Mouse (Mus musculus): ENCODE measurements around the gene Cttnbp2. TPM values are rescaled to one million over a fixed set of nuclear protein-coding genes. Genes with fewer than 3 reads are reported as not detected.

Gene Cttnbp2
- polyA plus RNA-seq, 1 experiment from 2014 or later = 16.8 TPM

DNA sequence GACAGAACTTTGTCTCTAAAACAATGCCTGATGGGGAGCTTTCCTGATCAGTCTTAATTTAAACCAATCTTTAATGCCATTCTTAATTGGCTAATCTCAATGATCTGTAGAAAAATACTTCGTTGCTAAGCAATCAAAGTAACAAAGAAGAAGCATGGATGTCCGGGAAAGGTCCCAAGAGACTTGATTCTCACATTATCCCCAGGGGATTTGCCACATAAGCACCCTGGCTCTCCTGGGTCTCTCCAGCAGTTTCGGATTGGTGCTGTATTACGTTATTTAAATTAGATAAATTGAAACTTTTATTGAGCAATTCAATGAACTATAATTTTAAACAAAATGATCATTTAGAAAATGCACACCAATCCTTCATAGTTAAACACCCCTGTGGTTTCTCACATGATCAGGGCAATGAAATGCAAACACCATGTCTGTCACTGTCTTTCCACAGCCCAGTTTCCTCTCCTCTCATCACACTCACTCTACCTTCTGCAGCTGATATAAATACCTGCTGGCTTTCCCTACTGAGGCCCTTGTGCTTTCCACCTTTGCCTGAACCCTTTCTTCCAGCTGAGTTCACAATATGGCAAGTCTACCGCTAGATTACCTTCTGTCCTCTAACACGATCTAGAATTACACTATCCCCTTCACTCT is 22.3 kb downstream of the Cttnbp2 start:
- Histone ChIP-seq H3K4me1 (replicated peaks) (peaks cover 4% of the 10 kb centered on the region; the same call in 1 of the 2 replicates), H3K27ac (no peak overlapping the region), H3K4me3 (no peak overlapping the region), H3K36me3 (no peaks in the 10 kb centered on the region), H3K27me3 (ENCODE audit: insufficient read depth, poor library complexity, severe bottlenecking) (no peaks in the 10 kb centered on the region), H3K9me3 (no peaks in the 10 kb centered on the region)
- WGBS = 75% methylated on average over 6 of the region's 6 CpGs
- no peak for DNase-seq (ENCODE audit: low spot score)

DNA sequence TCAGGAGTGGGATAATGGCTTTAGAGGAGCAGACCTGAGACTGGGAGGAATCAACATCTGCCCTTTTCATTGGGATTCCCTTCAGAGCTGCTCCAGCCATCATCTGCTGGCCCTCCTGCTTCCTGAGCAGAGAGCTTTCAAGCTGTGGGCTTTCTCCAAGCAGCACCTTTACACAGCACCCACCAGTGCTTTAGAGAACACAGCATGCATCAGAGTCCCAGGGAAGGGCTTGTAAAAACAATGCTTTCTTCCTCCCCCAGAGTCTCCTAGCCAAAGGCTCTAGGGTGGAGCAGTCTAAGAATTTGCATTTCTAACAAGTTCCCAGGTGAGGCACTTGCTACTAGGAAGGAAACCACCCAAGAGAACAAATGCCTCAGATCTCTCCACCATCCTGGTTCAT is 29.6 kb downstream of the Cttnbp2 start:
- no peak for DNase-seq (ENCODE audit: low spot score)
- Histone ChIP-seq H3K27ac (no peak overlapping the region), H3K4me1 (replicated peaks) (no peaks in the 10 kb centered on the region), H3K27me3 (ENCODE audit: insufficient read depth, poor library complexity, severe bottlenecking) (no peaks in the 10 kb centered on the region), H3K9me3 (no peaks in the 10 kb centered on the region), H3K4me3 (no peak overlapping the region), H3K36me3 (no peaks in the 10 kb centered on the region)

DNA sequence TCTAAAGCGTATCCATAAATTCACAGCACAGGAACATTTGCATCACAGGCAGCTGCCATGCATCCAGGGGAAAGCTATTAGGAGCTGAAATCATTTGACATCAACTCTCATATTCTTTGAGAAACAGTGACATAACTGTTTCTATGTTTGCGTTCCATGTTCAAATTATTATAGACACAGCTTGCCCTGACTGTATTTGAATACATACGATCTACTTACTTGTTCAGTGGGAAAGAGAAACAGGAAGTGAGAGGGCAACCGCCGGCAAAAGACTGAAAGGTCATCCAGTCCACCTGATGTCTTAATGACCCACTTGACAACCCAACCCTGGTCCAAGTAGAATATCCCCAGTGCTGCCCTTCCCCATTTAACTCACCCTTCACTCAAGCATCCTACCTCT is 30.6 kb downstream of the Cttnbp2 start:
- H3K4me1 ChIP-seq (replicated peaks) = no peaks in the 10 kb centered on the region
- WGBS = 87% methylated on average over 5 of the region's 5 CpGs
- no peak overlapping the region for H3K27ac ChIP-seq
- H3K36me3 ChIP-seq = no peaks in the 10 kb centered on the region
- H3K9me3 ChIP-seq = no peaks in the 10 kb centered on the region
- H3K27me3 ChIP-seq (ENCODE audit: insufficient read depth, poor library complexity, severe bottlenecking) = no peaks in the 10 kb centered on the region
- H3K4me3 ChIP-seq = no peak overlapping the region
- DNase-seq (ENCODE audit: low spot score) = no peak

DNA sequence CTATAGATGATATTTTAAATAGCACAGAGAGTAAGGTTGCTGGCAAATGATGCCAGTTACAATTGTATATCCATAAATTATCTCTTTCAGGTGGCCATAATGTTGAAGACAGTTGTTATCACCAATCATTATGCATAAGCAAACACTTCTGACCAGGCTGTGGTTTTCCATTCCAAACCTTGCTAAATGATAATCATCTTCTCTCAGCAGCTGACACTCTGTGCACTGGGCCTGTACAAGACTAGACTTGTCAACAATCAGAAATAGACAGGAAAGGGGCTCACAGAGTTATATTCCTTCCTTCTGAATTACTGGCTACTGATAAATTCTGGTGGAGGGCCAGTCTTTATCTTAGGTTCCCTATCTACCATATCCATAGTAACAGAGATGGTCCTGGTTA is 32.1 kb downstream of the Cttnbp2 start:
- Histone ChIP-seq H3K4me3 (no peak overlapping the region), H3K36me3 (no peaks in the 10 kb centered on the region), H3K4me1 (replicated peaks) (no peaks in the 10 kb centered on the region), H3K27ac (no peak overlapping the region), H3K27me3 (ENCODE audit: insufficient read depth, poor library complexity, severe bottlenecking) (no peaks in the 10 kb centered on the region), H3K9me3 (no peaks in the 10 kb centered on the region)
- no peak for DNase-seq (ENCODE audit: low spot score)

DNA sequence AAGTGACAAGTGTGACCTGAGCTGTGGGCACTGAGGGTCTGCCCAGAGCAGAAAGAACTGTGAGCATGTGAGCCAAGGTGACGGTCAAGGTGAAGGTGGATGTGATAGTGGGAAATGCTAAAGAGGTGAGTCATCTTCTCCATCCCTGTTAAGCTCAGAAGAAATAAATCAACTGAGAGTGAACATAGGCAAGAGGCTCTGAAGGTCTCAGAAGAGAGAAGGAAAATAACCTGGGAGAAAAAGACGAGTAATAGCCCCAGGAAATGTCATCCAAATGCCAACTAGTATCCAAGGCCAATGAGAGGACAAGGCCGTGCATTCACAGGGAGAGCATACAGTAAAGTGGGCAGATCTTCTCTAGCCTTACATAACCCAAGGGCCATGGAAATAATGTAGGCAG is 32.9 kb downstream of the Cttnbp2 start:
- WGBS = 88% methylated on average over 3 of the region's 3 CpGs
- no peak for DNase-seq (ENCODE audit: low spot score)
- no peak overlapping the region for H3K4me3 ChIP-seq
- no peaks in the 10 kb centered on the region for H3K9me3 ChIP-seq
- H3K27me3 ChIP-seq (ENCODE audit: insufficient read depth, poor library complexity, severe bottlenecking) = no peaks in the 10 kb centered on the region
- no peaks in the 10 kb centered on the region for H3K36me3 ChIP-seq
- no peaks in the 10 kb centered on the region for H3K4me1 ChIP-seq (replicated peaks)
- no peak overlapping the region for H3K27ac ChIP-seq

DNA sequence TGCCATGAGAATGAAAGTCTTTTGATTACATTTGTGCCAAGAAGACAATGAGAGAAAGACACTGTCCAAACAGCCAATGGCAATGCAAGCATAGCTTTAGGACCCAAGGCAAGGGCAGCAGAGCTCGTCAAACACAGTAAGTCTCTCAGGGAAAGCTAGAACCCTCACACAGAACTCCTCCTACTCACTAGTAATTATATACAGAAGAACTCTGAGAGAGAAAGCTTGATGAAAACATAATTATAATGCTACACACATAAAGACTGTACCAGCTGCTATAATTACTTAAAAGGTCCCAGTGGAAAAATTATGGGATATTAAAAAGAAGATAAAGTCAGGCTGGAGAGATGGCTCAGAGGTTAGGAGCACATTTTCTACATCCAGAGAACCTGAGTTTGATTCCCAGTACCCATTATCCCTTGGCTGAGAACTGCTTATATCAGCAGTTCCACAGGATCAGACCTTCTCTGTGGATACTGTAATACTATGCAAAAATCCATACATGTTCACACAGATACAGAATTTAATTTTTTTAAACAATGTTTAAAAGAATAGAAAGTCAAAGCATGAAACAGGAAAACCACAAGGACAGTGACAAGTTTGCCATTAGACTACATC is 37.2 kb downstream of the Cttnbp2 start:
- no peak overlapping the region for H3K4me3 ChIP-seq
- H3K27ac ChIP-seq = no peak overlapping the region
- DNase-seq (ENCODE audit: low spot score) = no peak
- no peaks in the 10 kb centered on the region for H3K4me1 ChIP-seq (replicated peaks)
- H3K36me3 ChIP-seq = no peaks in the 10 kb centered on the region
- no peaks in the 10 kb centered on the region for H3K9me3 ChIP-seq
- H3K27me3 ChIP-seq (ENCODE audit: insufficient read depth, poor library complexity, severe bottlenecking) = no peaks in the 10 kb centered on the region
- WGBS = 61% methylated on average over 1 of the region's 1 CpGs

DNA sequence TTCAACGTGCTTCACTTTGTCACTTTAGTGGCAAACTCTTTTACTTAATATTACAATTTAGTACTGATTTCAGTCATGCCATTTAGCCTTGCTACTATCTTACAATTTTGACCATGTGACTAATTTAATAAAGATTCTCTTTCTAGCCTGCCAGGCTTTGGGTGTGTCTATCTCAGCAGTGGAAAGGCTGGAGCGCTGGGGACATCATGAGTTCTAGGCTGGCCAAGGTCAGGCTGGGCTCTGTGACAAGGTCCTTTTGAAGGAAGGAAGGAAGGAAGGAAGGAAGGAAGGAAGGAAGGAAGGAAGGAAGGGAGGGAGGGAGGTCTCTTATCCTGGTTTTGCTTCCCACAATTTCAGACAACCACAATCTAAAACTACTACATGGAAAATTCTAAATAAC is 39.7 kb downstream of the Cttnbp2 start:
- H3K9me3 ChIP-seq = no peaks in the 10 kb centered on the region
- H3K36me3 ChIP-seq = no peaks in the 10 kb centered on the region
- WGBS = 80% methylated on average over 2 of the region's 2 CpGs
- H3K4me3 ChIP-seq = no peak overlapping the region
- H3K27me3 ChIP-seq (ENCODE audit: insufficient read depth, poor library complexity, severe bottlenecking) = no peaks in the 10 kb centered on the region
- H3K27ac ChIP-seq = no peak overlapping the region
- no peak for DNase-seq (ENCODE audit: low spot score)
- no peaks in the 10 kb centered on the region for H3K4me1 ChIP-seq (replicated peaks)

DNA sequence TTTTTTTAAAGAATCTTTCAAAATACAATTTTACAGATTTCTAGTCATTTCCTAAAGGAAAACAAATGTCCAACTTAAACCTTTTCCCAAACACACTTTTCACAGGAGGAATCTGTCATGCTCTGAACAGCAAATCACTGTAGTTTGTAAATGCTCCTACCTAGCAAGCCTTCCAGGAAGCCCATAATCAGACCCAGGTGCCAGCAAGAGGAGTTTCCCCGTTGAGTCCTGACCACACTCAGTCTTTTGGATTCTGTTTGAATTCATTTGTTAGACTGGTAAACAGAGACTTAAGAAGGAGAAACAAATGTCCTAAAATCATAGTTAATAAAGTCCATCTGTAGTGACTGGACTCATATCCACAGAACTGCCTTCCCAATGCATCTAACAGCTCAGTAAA is 40.1 kb downstream of the Cttnbp2 start:
- Histone ChIP-seq H3K36me3 (no peaks in the 10 kb centered on the region), H3K27ac (no peak overlapping the region), H3K9me3 (no peaks in the 10 kb centered on the region), H3K4me1 (replicated peaks) (no peaks in the 10 kb centered on the region), H3K4me3 (no peak overlapping the region), H3K27me3 (ENCODE audit: insufficient read depth, poor library complexity, severe bottlenecking) (no peaks in the 10 kb centered on the region)
- whole genome bisulfite sequencing = 67% methylated on average over 1 of the region's 1 CpGs
- peak; percentile 22 for DNase-seq (ENCODE audit: low spot score)

DNA sequence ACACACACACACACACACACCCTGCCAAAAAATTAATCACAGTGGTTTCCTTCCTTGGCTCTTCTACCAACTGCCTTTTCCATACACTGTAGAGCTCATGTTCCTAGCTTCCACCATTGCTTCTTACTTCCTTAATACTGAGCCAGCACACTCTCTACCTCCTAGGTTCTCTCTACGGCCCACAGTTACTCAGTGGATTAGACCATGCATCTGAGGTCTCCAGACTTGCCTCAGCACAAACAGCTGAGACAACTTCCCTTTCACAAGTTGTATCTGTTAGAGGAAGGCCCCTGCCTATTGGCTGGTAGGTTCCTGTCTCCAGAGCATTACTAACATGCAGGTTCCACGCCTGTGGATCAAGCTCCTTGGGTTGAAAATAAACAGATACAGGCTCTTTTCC is 45.4 kb downstream of the Cttnbp2 start:
- H3K4me1 ChIP-seq (replicated peaks) = no peaks in the 10 kb centered on the region; the same call in 1 of the 2 replicates
- WGBS = 76% methylated on average over 2 of the region's 2 CpGs
- H3K9me3 ChIP-seq = no peaks in the 10 kb centered on the region
- no peak overlapping the region for H3K4me3 ChIP-seq
- H3K27me3 ChIP-seq (ENCODE audit: insufficient read depth, poor library complexity, severe bottlenecking) = no peaks in the 10 kb centered on the region
- no peaks in the 10 kb centered on the region for H3K36me3 ChIP-seq
- DNase-seq (ENCODE audit: low spot score) = no peak
- no peak overlapping the region for H3K27ac ChIP-seq

DNA sequence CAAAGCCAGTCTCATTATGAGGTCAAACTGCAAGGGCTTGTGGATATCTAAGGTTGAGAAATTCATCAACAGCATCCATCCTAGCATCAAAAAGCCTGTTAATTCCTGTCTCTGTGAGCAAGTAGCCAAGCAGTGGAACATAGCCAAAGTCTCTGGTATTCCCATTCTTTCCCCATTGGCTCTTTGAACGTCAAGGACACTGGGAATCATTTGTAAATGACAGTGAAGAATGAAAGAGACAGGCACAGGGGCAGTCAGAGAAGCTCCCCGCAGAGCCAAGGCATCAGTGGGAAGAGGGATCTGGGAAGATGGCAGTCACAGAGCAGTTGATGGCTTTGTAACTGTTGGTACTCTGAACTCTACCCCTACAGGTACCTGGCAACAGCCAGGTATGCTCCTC is 46.9 kb downstream of the Cttnbp2 start:
- H3K4me1 ChIP-seq (replicated peaks) = no peaks in the 10 kb centered on the region; the same call in 1 of the 2 replicates
- H3K36me3 ChIP-seq = no peaks in the 10 kb centered on the region
- H3K4me3 ChIP-seq = no peak overlapping the region
- no peak overlapping the region for H3K27ac ChIP-seq
- no peak for DNase-seq (ENCODE audit: low spot score)
- H3K27me3 ChIP-seq (ENCODE audit: insufficient read depth, poor library complexity, severe bottlenecking) = no peaks in the 10 kb centered on the region
- 50% methylated on average over 2 of the region's 2 CpGs for WGBS
- no peaks in the 10 kb centered on the region for H3K9me3 ChIP-seq

DNA sequence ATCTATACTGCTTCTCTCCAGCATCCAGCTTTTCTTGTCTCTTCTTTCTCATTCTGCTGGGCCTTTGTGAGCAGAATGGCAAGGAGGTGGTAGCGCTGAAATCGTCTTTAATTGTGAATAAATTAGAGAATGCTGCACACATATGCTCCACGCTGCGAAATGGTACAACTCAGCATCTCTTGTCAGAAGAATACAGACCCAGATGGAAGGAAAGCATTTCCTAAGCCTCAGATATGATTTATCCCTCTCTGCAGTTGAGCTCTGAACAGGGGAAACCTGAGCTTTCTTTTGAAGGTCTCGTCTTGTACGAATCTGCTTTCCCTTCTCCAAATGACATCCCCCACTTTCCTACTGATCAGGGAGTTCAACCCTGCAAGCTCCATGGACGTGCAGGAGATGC is 48.4 kb downstream of the Cttnbp2 start:
- WGBS = 75% methylated on average over 7 of the region's 7 CpGs
- no peaks in the 10 kb centered on the region for H3K9me3 ChIP-seq
- no peak overlapping the region for H3K27ac ChIP-seq
- no peaks in the 10 kb centered on the region; the same call in 1 of the 2 replicates for H3K4me1 ChIP-seq (replicated peaks)
- no peak overlapping the region for H3K4me3 ChIP-seq
- H3K27me3 ChIP-seq (ENCODE audit: insufficient read depth, poor library complexity, severe bottlenecking) = no peaks in the 10 kb centered on the region
- H3K36me3 ChIP-seq = no peaks in the 10 kb centered on the region
- no peak for DNase-seq (ENCODE audit: low spot score)

DNA sequence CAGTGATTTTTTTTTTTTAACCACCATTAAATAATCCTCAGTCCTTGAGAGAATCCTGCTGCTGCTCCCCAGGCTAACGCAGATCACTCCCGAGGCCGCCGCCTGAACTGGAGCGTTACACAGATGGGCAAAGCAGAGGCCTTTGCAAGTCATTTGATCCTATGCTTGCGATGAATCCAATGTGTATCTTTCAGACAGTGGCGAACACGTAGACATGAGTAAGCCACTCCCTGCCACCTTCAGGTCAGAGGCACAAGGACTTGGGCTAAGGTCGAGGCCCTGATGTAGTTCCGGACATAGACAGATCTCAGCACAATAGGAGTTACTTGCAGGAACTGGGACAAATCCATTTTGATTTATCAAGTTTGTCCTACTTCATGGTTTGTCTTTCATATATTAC is 49.0 kb downstream of the Cttnbp2 start:
- Histone ChIP-seq H3K9me3 (no peaks in the 10 kb centered on the region), H3K36me3 (no peaks in the 10 kb centered on the region), H3K4me1 (replicated peaks) (no peaks in the 10 kb centered on the region; the same call in 1 of the 2 replicates), H3K27me3 (ENCODE audit: insufficient read depth, poor library complexity, severe bottlenecking) (no peaks in the 10 kb centered on the region), H3K4me3 (no peak overlapping the region), H3K27ac (no peak overlapping the region)
- WGBS = 69% methylated on average over 10 of the region's 10 CpGs
- no peak for DNase-seq (ENCODE audit: low spot score)

DNA sequence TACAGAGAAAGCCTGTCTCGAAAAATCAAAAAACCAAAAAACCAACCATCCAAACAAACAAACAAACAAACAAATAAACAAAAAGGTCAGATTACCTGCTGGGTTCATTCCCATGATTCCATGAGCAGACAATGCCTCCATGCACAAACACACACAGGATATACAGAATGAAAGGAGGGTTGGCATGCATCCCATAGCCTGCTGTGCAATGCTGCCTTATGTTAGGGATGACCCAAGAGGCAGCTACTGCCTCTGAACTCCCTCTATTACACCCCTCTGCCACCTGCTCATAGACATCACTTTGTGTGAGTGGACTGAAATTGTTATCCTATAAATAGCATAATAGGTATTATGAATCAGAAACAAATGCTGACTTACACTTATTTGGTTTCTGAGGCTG is 55.0 kb downstream of the Cttnbp2 start:
- Histone ChIP-seq H3K27ac (no peak overlapping the region), H3K36me3 (no peaks in the 10 kb centered on the region), H3K9me3 (no peaks in the 10 kb centered on the region), H3K27me3 (ENCODE audit: insufficient read depth, poor library complexity, severe bottlenecking) (no peaks in the 10 kb centered on the region), H3K4me3 (no peak overlapping the region), H3K4me1 (replicated peaks) (no peaks in the 10 kb centered on the region)
- 79% methylated on average over 1 of the region's 1 CpGs for WGBS
- no peak for DNase-seq (ENCODE audit: low spot score)
